Comparison of ENCODE assay signal across 17 mouse cellular contexts in genomic region chr19:40553849-40554248, GRCm38 (mm10). TPM values are rescaled to one million over a fixed set of nuclear protein-coding genes. Genes with fewer than 3 reads are reported as not detected.
A peak's percentile ranks its signal among the peaks of the same experiment; 100 is the strongest.
DNase-seq lines count a peak whose midpoint lies in the region; ATAC-seq and TF ChIP-seq lines count a peak whose summit lies in the region.
"Had no signal": no experiment of that assay in that cellular context is flagged by ENCODE, and none has a peak within 500 bp of the region (broad histone marks: within the 10 kb centered on the region; RNA-seq: fewer than 3 reads in every experiment).

No protein-coding gene starts in this region.

- peaks cover 8% of the 10 kb centered on the region; the same call in 1 of the 2 replicates for H3K4me1 ChIP-seq in lung, embryonic 14.5 days (ENCODE audit: insufficient read depth)
- H3K4me1 ChIP-seq in liver, postnatal 0 days (ENCODE audit: insufficient read depth) = peaks cover 8% of the 10 kb centered on the region; the same call in 1 of the 2 replicates
- no peaks in the 10 kb centered on the region for H3K4me1 ChIP-seq in stomach, postnatal 0 days (replicated peaks; ENCODE audit: control insufficient read depth, insufficient read depth)
- H3K4me1 ChIP-seq: hindbrain, embryonic 12.5 days had no signal

- no peaks in the 10 kb centered on the region for H3K27me3 ChIP-seq in lung, embryonic 14.5 days (ENCODE audit: insufficient read depth, low read length)
- H3K27me3 ChIP-seq in liver, postnatal 0 days (ENCODE audit: insufficient read depth, low read length) = no peaks in the 10 kb centered on the region
- no peaks in the 10 kb centered on the region for H3K27me3 ChIP-seq in stomach, postnatal 0 days (ENCODE audit: control insufficient read depth, insufficient read depth, low read length)
- H3K27me3 ChIP-seq: CH12.LX; embryonic facial prominence, embryonic 13.5 days; heart, embryonic 13.5 days; hindbrain, embryonic 12.5 days; midbrain, embryonic 13.5 days had no signal

- peak; percentile 90 for ATAC-seq in lung, embryonic 14.5 days (ENCODE audit: insufficient read depth)
- no peak for ATAC-seq in liver, postnatal 0 days
- peak; percentile 28; the same call in 1 of the 2 replicates for ATAC-seq in stomach, postnatal 0 days (ENCODE audit: low FRiP score, low TSS enrichment)
- ATAC-seq: midbrain, embryonic 13.5 days had no signal

- WGBS in lung, embryonic 14.5 days = 45% methylated on average over 6 of the region's 6 CpGs
- 81% methylated on average over 6 of the region's 6 CpGs for WGBS in liver, postnatal 0 days (ENCODE audit: insufficient replicate concordance)
- 59% methylated on average over 6 of the region's 6 CpGs for WGBS in stomach, postnatal 0 days

- no peak for TF ChIP-seq EP300 in liver, postnatal 0 days (IDR thresholded peaks at IDR 0.05; ENCODE audit: low read depth)
- no peak for TF ChIP-seq EP300 in stomach, postnatal 0 days (optimal IDR thresholded peaks at IDR 0.05)

- no peaks in the 10 kb centered on the region for H3K9me3 ChIP-seq in lung, embryonic 14.5 days (ENCODE audit: low read depth, low read length)
- H3K9me3 ChIP-seq in liver, postnatal 0 days (ENCODE audit: low read length) = no peaks in the 10 kb centered on the region
- no peaks in the 10 kb centered on the region for H3K9me3 ChIP-seq in stomach, postnatal 0 days (ENCODE audit: control insufficient read depth, low read length)
- H3K9me3 ChIP-seq: embryonic facial prominence, embryonic 13.5 days; hindbrain, embryonic 12.5 days; midbrain, embryonic 13.5 days had no signal

- H3K36me3 ChIP-seq in lung, embryonic 14.5 days (ENCODE audit: insufficient read depth) = peaks cover 72% of the 10 kb centered on the region
- peaks cover 43% of the 10 kb centered on the region for H3K36me3 ChIP-seq in liver, postnatal 0 days (replicated peaks; ENCODE audit: insufficient read depth, low read length)
- H3K36me3 ChIP-seq in stomach, postnatal 0 days (ENCODE audit: control insufficient read depth, insufficient read depth, low read length) = peaks cover 30% of the 10 kb centered on the region

- peak overlapping the region; percentile 85 for H3K27ac ChIP-seq in lung, embryonic 14.5 days (ENCODE audit: low read depth)
- H3K27ac ChIP-seq in liver, postnatal 0 days (ENCODE audit: low read depth) = peak overlapping the region; percentile 62
- H3K27ac ChIP-seq in stomach, postnatal 0 days (replicated peaks) = peak overlapping the region; percentile 61; the same call in 1 of the 2 replicates
- no peak overlapping the region for H3K27ac ChIP-seq in layer of hippocampus, adult 2 months
- H3K27ac ChIP-seq: embryonic facial prominence, embryonic 13.5 days; heart, embryonic 13.5 days; hindbrain, embryonic 12.5 days; midbrain, embryonic 13.5 days had no signal

- H3K9ac ChIP-seq in lung, embryonic 14.5 days = no peak overlapping the region
- H3K9ac ChIP-seq in liver, postnatal 0 days (replicated peaks) = no peak overlapping the region
- no peak overlapping the region for H3K9ac ChIP-seq in stomach, postnatal 0 days (ENCODE audit: low read length)
- H3K9ac ChIP-seq: embryonic facial prominence, embryonic 13.5 days; heart, embryonic 13.5 days; hindbrain, embryonic 12.5 days; midbrain, embryonic 13.5 days had no signal

- no peak for TF ChIP-seq CTCF in lung, embryonic 14.5 days (IDR thresholded peaks at IDR 0.05; ENCODE audit: low read depth)
- TF ChIP-seq CTCF in liver, postnatal 0 days (IDR thresholded peaks at IDR 0.05; ENCODE audit: low read depth) = no peak
- TF ChIP-seq CTCF in stomach, postnatal 0 days (IDR thresholded peaks at IDR 0.05; ENCODE audit: low read depth) = no peak
- TF ChIP-seq CTCF in layer of hippocampus, adult 2 months (conservative IDR thresholded peaks at IDR 0.05) = no peak

- no peak overlapping the region for H3K4me3 ChIP-seq in lung, embryonic 14.5 days (ENCODE audit: low read depth, low read length)
- H3K4me3 ChIP-seq in liver, postnatal 0 days (ENCODE audit: low read depth, low read length) = no peak overlapping the region
- no peak overlapping the region for H3K4me3 ChIP-seq in stomach, postnatal 0 days (ENCODE audit: low read depth, low read length)
- H3K4me3 ChIP-seq in layer of hippocampus, adult 2 months = no peak overlapping the region
- H3K4me3 ChIP-seq: embryonic facial prominence, embryonic 13.5 days; heart, embryonic 13.5 days; hindbrain, embryonic 12.5 days; midbrain, embryonic 13.5 days had no signal

- H3K4me2 ChIP-seq in lung, embryonic 14.5 days = peak overlapping the region; percentile 33
- no peak overlapping the region for H3K4me2 ChIP-seq in liver, postnatal 0 days (ENCODE audit: low read depth, low read length)
- H3K4me2 ChIP-seq in stomach, postnatal 0 days (replicated peaks; ENCODE audit: low read depth) = no peak overlapping the region
- H3K4me2 ChIP-seq: embryonic facial prominence, embryonic 13.5 days; heart, embryonic 13.5 days; hindbrain, embryonic 12.5 days; midbrain, embryonic 13.5 days had no signal

- DNase-seq in cerebellum, adult 9-11 months = peak; percentile 33
- no peak for DNase-seq in cerebellum, adult 11-12 months
- DNase-seq in lung, embryonic 14.5 days = peak; percentile 95
- no peak for DNase-seq in lung, postnatal 25 days (ENCODE audit: low spot score)
- no peak for DNase-seq in liver, postnatal 0 days
- DNase-seq in stomach, postnatal 0 days (ENCODE audit: low spot score) = no peak
- no peak for DNase-seq in retina, postnatal 1 day
- no peak for DNase-seq in layer of hippocampus, adult 2 months (ENCODE audit: low spot score in 2 of 2)
- DNase-seq: adrenal gland, postnatal 25 days; kidney, adult 2 months; kidney, postnatal 4 days; thymus, postnatal 36 days had no signal

RNA-seq across cellular contexts. Expression of gene Aldh18a1, which starts 34.4 kb away (rescaled TPM):
- 70.1 TPM in 2 replicates for polyA plus RNA-seq in lung, embryonic 14.5 days (2014; fragmentation: Nextera tagmentation; extraction: Ambion mirVana)
- polyA plus RNA-seq in liver, postnatal 0 days (2015; fragmentation: Nextera tagmentation; extraction: Ambion mirVana) = 8.1 and 9.1 TPM in 2 replicates
- polyA plus RNA-seq in stomach, postnatal 0 days (2015; fragmentation: Nextera tagmentation; extraction: Ambion mirVana) = 39.1 and 43.0 TPM in 2 replicates
- 10 to 100 TPM; 21.2 to 22.3 TPM for total RNA-seq in layer of hippocampus, adult 2 months (2021)

RNA-seq across cellular contexts. Expression of gene Sorbs1, which starts 40.3 kb away (rescaled TPM):
- polyA plus RNA-seq in lung, embryonic 14.5 days (2014; fragmentation: Nextera tagmentation; extraction: Ambion mirVana) = 46.6 and 50.7 TPM in 2 replicates
- polyA plus RNA-seq in liver, postnatal 0 days (2015; fragmentation: Nextera tagmentation; extraction: Ambion mirVana) = 28.2 and 30.4 TPM in 2 replicates
- polyA plus RNA-seq in stomach, postnatal 0 days (2015; fragmentation: Nextera tagmentation; extraction: Ambion mirVana) = 107 and 111 TPM in 2 replicates
- 100 to 1,000 TPM; 222 to 229 TPM for total RNA-seq in layer of hippocampus, adult 2 months (2021)

RNA-seq across cellular contexts. Expression of gene Tctn3, which starts 58.2 kb away (rescaled TPM):
- polyA plus RNA-seq in lung, embryonic 14.5 days (2014; fragmentation: Nextera tagmentation; extraction: Ambion mirVana) = 10.4 and 11.2 TPM in 2 replicates
- 1.7 and 1.8 TPM in 2 replicates for polyA plus RNA-seq in liver, postnatal 0 days (2015; fragmentation: Nextera tagmentation; extraction: Ambion mirVana)
- 4.1 and 4.5 TPM in 2 replicates for polyA plus RNA-seq in stomach, postnatal 0 days (2015; fragmentation: Nextera tagmentation; extraction: Ambion mirVana)
- 10 to 100 TPM; 14.6 to 18.5 TPM for total RNA-seq in layer of hippocampus, adult 2 months (2021)

RNA-seq across cellular contexts. Expression of gene Entpd1, which starts 58.3 kb away (rescaled TPM):
- polyA plus RNA-seq in lung, embryonic 14.5 days (2014; fragmentation: Nextera tagmentation; extraction: Ambion mirVana) = 12.7 and 15.4 TPM in 2 replicates
- 5.1 and 5.7 TPM in 2 replicates for polyA plus RNA-seq in liver, postnatal 0 days (2015; fragmentation: Nextera tagmentation; extraction: Ambion mirVana)
- 10.0 and 10.8 TPM in 2 replicates for polyA plus RNA-seq in stomach, postnatal 0 days (2015; fragmentation: Nextera tagmentation; extraction: Ambion mirVana)
- 10 to 100 TPM; 17.2 to 18.5 TPM for total RNA-seq in layer of hippocampus, adult 2 months (2021)

Comparison
In these comparisons a context has a peak if more than half of its experiments do, and no peak if none do; other contexts are left out.
1. DNase-seq: peak in cerebellum, adult 9-11 months (single experiment) and lung, embryonic 14.5 days (single experiment); none in cerebellum, adult 11-12 months (single experiment), lung, postnatal 25 days (single experiment), liver, postnatal 0 days (single experiment), stomach, postnatal 0 days (single experiment), retina, postnatal 1 day (single experiment) and layer of hippocampus, adult 2 months (0 of 2).